Mouse (Mus musculus) thymus, postnatal 25 days (tissue): ENCODE data around the gene Lonp1.
A peak's percentile ranks its signal among the peaks of the same experiment; 100 is the strongest.
"Not testable (repeated sequence)": the region's sequence is repeated elsewhere in the genome, so short reads cannot be mapped to it uniquely, and the experiment has no call there.

Experiments
- DNase-seq: peaks from one replicate; pipeline ENCODE4 v3.0.0; 2022

The Lonp1 gene

DNA sequence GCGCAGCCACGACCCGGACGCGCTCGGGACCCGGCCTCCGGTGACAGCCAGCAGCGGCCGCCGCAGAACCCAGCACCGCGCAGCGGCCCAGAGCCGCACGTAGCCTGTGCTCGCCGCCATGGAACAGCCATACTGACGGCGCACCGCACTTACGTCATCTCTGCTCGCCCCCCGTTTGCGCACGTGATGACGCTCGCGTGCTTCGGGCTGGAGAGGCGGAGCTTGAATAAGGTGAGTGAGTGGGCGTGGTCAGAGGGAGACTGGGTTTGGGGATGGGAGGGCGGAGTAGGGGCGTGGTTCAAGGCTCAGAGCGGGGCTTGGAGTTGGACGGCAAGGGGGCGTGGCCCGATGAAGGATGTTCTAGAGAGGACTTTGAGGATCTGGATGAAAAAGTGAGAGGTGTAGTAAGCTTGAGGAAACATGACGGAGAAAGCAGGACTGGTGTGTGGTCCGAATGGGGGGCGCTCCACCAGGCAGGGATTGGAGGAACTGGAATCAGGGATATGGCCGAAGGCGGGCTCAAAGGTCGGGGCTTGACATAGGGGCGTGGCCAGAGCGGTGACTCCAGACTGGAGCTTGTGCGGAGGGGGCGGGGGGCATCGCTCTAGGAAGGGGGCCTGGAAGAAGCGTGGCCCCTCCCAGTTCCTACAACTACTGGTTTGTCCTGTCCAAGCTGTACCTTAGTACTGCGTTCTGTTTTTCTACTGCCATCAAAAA, at the start of gene Lonp1:
Gene Lonp1, minus strand, starts transcription at position 134 of the 717 bp plus-strand sequence.
- DNase-seq, result peak; percentile 96

DNA sequence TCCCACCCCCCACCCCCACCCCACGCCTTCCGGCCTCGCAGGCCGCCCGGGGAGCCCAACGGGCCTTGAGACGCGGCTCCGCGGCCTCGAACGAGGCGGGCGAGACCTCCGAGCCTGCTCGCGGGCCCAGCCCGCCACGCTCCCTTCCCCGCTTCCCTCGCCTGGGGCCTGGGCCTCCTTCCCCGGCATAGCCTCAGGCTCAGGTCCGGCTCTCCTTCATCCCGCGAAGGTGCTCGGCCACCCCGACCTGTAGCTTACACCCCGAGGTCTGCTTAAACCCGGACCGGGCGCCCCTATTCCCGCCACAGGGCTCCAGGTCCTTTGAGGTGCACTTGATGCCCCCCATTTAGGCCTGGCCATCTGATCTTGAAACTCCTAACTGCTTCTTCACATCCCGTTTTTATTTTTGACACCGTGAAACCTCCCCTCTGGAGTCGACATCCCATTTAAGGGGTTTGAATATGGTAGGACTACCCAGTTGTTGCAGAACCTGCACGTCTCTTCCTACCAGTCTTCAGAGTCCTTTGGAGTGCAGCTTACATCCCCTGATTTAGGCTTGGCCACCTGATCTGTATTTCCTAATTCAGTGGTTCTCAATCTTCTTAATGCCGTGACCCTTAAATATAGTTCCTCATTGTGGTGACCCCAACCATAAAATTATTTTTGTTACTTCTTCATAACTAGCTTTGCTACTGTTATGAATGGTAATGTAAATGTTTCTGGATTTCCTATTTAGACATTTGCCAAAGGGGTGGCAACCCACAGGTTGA, 47.1 kb upstream of the Lonp1 start:
- no peak for DNase-seq

DNA sequence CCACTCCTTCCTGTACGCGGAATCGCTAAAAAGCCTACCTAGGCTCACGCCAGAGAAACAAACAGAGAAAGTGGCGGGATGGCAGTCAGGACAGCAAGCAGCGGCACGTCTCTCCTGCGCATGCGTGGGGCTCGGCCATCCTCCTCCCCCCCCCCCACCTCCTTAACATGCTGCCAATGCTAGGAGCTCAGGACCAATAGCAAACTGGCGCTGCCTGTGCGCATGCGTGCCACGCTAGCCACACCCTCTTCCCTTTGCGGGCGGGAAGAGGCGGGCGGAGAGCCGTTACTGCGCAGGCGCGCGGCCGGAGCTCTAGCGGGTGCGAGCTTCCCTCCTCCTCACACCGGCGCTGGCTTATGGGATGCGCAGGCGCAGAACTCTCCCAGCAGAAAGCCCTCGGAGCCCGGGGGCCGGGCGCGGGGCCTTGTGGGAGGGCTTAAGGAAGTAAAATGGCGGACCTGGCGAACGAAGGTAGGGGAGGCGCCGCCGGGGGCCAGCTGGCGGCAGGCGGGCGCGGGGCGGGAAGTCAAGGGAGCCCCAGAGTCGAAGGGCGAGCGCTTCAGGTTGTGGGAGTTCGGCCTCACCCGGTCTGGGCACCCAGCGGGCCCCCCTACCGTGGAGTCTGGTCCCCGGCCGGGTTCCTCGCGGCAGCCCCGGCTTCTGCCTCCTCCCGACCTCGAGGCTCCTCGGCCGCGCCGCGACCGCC, 46.4 kb upstream of the Lonp1 start, which contains the start of gene Ranbp3:
Gene Ranbp3, plus strand, starts transcription at position 354 of the 706 bp plus-strand sequence.
- DNase-seq, result peak; percentile 99

DNA sequence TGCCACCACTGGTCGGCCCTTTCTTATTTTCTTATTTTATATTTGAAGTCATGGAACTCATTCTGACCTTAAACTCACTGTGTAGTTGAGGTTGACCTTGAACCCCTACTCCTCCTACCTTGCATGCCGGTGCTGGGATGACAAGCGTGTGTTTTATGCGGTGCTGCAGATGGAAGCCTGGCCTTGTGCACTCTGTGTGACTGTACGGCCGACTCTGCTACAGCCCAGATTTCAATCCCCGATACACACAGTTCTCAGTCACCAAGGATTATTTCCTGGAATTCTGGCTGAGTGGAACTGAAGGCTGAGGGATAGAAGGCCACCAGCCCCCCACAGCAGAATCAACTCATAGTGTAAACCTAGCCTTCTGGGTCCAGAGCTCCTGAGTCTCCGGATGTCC, 43.1 kb upstream of the Lonp1 start:
- no peak for DNase-seq

DNA sequence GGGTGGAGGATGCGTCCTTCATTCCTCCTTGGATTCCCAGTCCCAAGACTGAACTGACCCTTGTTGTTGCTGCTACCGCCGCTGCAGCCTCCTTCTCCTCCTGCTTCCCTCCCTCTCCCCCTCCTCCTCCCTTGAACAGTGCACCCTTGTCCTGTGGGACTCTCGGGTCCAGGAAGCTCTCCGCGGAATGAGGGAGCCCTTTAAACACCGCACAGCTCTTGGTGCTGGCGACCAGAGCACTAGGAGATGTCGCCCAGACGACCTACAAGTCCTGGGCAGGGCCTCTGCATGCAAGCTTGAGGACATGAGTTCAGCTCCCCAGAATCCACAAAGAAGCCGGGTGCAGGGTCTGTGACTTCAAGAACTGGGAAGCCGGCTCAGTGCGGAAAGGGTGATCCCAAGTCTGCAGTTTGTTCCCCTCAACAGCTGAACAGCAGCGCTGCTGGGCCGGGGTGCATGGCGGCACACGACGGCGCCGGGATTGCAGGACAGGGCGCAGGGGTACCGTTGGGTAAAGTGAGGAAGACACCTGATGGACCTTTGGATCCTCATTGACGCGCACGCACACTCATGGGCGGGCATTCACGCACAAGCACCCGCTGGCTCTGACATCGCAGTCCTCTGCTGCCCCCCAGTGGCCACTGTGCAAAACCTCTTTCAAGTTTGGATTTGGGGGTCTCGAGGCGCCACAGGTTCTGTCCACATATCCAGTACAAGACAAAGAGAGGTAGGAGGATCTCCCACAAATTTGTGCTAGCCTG, 41.9 kb upstream of the Lonp1 start:
- DNase-seq, result peak; percentile 84

DNA sequence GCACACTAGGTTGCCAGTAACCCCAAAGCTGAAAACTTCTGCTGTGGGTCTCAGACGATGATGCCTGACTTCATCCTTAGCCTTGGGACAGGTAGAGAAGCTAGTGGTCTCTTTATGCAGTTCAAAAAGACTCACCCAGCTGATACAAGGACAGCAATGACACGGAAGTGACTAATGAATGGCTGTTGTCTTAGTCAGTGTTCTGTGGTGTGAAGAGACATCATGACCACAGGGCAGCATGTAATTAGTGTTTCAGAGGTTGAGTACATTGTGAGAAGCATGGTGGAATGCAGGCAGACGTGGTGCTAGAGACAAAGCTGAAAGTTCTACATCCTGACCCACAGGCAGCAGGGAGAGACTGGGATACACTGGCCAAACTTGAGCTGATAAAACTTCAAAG, 40.9 kb upstream of the Lonp1 start:
- DNase-seq, result no peak

DNA sequence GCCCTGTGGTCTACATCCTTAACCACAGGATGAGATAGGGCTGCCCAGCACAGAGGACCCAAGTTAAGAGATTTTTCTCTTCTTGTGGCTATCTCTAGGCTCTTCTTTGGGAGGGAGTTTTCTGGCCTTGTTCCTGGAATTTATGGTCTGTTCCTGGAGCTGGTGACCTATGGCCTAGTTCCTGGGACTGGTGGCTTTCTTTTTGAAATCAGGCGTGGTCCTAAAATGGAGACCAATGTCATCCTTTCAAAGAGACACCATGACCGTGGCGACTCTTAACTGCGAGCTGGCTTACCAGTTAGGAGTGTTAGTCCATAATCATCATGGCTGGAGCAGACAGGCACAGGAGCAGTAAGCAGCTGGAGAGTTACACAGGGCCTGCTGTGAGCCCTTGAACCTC, 39.7 kb upstream of the Lonp1 start:
- DNase-seq, result no peak

DNA sequence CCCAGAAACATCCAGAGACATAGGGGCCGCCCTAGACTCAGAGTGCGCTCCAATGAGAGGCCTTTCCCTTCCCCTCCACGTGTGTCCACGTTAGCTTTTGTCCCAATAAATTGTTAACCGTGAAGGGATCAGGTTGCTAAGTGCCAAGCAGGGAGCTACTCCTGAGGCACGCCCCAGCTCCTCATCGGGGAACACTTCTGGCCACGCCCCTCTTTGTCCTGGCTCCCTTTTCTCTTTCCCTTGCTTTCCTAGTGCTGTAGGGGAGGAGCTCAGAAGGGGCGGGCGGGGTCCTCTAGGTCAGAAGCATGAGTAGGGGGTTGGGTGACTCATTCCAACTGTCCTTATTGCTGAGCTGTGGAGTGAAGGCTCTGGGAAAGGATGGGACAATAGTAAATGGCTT, 37.6 kb upstream of the Lonp1 start:
- no peak for DNase-seq

DNA sequence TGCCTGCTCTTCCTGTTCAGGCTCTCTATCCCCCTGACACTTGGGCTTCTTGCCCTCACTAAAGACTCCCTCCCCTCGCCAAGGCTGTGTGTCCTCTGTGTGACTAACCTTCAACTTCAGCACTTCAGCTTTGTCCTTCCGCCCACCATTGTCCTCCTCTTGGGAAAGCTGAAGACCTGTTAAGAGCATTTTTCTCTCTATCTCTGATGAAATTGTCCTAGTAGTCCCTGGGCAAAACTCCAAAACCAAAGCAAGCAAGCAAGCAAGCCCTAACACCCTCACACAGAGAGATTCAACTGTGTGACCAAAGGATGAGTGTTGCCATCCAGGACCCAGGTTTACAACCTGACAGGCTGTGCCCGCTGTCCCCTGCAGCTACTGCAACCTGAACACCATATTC, 37.0 kb upstream of the Lonp1 start:
- no peak for DNase-seq

DNA sequence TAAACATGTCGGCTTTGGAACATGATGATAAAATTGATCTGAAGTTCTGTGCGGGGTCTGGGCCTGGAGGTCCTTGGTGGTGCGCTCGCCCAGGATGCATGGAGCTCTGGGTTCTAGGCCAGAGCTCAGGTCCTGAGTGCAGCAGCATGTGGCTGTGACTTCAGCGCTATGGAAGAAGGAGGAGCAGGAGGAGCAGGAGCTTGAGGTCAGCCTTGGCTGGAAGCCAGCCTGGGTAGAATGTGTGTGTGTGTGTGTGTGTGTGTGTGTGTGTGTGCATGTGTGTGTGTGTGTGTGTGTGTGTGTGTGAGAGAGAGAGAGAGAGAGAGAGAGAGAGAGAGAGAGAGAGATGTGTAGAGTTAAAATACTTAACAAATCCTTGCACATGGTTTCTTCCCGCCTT, 29.5 kb upstream of the Lonp1 start:
- no peak for DNase-seq

DNA sequence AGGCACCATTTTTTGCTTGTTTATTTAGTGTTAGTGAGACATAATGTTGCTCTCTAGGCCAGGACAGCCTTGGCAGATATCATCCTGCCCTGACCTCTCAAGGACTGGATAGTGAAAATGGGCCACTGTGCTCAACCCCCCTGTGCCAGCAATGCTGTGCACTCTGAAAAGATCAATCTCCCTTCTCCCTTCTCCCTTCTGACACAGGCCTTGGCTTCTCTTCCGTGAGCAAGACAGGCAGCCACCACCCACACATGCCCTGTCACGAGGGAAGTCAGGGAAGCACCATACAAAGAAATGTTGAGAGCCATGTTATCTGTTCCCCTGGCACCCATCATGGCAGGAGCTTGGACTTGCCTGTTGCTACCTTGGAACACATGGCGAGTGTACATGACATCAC, 28.6 kb upstream of the Lonp1 start:
- no peak for DNase-seq

DNA sequence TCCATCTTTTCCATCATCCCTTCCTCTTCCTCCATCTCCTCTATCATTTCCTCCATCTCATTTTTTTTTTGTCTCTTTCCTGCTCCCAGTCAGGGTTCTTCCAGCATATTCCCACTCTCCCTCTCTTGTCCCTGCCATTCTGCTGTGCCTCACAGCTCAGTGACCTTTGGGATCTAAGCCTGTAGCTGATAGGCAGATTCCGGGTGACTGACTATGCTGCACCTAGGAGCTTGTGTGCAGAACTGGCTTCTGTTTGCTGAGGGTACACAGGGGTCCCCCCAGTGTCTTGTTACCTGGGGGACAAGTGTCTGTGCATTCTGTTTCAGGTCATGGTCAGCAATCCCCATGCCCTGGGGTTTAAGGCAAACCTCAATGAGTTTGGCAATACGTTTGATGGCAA, 28.1 kb upstream of the Lonp1 start:
- DNase-seq, result no peak

DNA sequence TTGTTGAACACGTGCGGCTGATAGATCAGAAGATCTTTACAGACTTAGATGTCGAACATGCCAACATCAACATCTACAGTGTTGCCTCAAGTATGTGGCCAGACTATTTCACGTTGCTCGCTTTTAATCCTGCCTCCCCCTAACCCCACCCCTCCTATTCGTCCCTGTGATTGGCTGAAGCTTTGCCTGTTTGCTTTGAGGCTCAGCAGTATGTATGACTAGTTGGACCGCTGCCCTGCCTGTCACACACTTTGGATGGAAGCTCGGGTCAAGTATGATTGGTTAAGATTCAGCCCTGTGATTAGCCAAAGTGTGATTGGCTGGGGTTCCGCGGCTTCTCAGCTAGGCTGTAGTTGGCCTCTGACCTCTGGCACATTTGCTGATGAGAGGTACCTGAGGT, 25.1 kb upstream of the Lonp1 start:
- DNase-seq, result no peak

DNA sequence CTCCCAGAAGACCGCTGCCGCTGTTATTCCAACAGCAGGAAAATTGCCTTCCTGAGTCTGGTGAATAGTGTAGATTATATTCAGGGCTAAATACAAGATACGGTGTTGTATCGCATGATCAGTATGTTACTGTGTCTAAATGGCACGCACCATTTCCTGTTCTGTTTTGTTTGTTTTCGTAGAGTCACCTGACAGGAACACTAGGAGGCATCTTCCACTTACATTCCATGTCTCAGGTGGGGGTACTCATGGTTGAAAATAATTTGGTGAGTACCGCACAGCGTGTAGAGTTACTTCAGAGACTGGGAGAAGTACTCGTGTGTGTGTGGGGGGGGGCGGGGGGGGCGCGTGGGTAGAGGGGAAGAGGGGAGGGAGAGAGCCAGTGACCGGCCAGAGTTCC, 20.9 kb upstream of the Lonp1 start:
- no peak for DNase-seq

DNA sequence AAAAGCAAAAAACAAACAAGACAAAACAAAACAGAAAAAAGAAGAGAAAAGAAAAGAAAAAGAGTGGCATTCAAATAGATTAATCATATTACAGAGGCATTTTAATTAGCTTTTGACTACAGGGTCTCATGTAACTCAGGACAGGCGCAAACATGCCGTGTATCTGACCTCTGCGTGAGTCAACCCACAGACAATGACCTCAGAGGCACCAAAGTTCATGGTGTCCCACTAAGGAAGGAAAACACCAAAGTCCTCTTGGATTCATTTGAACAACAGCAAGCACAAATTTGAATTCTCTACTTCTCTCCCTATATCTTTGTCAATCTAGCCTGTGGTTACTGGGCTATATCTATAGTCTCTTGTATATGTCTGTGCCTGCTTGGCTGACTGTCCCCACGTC, 16.6 kb upstream of the Lonp1 start:
- no peak for DNase-seq

DNA sequence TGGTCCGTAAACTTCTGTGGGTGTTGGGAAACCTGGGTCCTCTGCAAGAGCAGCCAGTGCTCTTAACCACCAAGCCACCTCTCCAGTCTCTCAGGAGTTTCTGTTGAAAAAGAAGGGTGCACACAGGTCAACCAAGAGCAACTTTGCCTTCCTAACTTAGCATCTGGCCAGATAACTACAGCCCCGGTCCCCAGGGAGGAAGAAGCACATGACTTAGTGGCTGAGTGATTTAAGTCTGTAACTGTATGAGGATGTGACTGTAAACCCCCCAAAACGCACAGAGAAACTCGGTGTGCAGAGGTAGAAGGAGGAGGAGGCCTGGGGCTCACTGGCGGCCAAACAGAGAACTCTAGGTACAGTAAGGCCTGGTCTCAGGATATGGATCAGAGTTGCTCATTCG, 7.3 kb upstream of the Lonp1 start:
- DNase-seq, result no peak

DNA sequence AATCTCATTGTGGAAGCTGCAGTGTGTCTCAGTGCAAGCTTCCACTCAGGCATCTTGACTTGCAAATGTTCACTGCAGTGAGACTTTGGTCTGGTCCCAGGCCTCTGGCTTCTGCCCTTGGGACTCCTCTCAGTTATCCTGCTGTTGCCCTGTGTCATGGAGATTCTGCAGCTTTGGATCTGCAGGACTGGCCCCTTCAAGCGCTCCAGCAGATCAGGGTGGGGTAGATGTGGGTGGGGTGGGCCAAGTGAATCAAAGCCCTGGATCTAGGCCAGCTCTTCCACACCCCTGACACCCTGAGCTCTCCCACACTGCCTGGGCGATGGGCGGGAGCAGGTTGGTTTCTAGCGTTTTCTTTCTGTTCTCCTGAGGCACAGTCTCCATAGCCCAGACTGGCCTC, 5.1 kb upstream of the Lonp1 start:
- no peak for DNase-seq

DNA sequence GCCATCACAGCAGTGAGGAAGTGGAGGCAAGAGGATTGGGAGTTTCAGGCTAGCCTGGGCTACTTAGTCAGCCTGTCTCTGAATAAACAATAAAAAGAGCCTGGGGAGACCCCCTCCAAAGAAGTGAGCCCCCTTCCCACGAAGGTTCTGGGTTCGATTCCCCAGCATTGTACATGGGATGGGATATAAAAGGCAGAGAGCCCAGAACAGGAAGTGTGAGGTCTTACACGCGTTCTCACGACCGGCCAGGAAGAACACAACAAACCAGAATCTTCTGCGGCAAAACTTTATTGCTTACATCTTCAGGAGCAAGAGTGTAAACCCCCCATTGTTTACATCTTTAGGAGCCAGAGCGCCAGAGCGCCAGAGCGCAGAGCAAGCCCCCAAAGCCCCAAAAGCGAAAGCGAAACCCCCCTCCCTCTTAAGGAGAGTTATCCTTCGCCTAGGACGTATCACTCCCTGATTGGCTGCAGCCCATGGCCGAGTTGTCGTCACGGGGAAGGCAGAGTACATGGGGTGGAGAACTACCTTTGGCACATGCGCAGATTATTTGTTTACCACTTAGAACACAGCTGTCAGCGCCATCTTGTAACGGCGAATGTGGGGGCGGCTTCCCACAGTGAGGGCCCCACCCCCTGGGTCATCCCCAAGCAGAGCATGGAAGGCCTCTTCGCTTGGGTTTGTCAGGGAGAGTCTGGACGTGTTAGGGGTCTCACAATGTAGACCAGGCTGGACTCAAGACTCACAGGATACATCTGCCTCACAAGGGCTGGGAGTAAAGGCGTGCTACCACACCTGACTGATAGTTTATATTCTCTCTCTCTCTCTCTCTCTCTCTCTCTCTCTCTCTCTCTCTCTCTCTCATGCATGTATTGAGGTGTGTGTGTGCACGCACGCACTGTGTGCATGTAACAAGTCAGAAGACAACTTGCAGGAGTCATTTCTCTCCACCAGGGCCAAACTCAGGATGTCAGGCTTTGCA, 3.4 kb upstream of the Lonp1 start:
- DNase-seq, result not testable (repeated sequence)

DNA sequence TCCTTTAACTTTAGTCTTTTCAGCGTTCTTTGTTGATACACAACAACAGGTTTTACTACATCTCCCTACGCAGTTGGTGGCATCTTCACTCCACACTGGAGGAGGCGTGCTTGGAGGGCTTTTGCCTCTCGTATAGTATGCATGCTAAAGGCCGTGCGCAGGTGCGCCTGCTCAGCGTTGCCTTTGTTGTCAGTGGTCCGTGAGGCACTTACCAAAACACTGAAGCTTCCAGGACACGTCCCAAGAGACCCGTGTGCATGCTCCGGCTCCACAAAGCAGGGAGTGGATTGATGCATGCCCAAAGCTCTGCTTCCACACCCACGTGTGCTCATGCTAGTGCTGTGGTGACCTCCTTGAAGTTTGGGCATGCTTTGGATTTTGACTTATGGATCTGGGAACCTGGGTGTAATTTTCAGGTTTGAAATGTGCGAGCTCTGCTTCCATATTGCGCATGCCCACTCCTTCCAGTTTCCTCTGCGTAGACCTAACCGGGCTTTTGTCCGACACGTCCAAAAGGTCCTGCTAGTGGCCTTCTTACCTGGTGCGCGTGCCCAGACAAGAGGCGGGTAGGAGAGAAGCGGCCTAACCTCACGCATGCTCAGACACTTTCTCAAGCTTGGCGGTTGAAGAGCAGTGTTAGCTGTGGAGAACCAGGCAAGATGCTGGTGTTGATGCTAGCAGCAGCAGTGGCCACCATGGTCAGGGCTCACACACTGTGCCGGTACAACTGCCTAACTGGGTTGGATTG, 1.0 kb upstream of the Lonp1 start, which contains the start of gene Catsperd:
Gene Catsperd, plus strand, starts transcription at position 614 of the 748 bp plus-strand sequence.
- no peak for DNase-seq

DNA sequence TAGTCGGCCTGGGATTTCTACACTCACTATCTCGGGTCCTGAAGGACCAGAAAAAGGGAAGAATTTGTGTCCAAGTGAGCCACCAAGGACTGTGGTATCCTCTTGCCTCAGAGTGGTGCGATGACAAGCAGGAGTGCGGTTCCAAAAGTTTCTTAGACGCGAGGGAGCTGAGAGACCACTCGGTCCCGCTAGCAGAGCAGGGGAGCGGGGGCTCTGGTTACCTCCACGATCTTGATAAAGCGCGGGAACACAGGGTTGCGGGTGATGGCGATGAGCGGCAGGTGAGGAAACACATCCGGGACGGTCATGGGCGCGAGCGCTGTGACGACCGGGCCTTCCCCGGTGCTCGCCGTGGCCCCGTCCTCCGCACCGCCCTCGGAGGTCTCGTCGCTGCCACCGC, 427 bp downstream of the Lonp1 start:
- no peak for DNase-seq

DNA sequence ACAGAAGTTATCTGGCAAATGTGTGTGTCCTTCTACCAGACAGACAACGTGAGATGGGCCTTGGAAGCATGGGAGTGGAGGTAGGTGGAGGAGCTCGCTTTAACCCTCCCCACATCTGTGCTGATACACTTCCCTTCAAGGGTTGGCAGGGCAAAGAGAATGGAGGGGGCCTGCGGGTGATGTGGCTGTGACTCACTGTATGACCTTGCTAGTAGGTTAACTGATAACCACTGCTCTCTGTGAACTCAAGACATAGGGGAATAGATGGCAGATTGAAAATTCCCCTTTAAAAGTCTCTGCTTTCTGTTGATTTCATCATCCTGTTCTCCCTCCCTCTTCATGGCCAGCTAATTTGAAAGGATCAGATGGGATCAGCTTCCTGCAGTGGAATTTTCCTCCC, 1.2 kb downstream of the Lonp1 start:
- no peak for DNase-seq
